Mouse (Mus musculus): Measurements from ENCODE around the gene Tcf3.

GRCm38 (mm10) chr10:80389185-80389708, 44.2 kb downstream of the Tcf3 start:
- TF ChIP-seq POLR2A (IDR thresholded peaks at IDR 0.05; ENCODE audit: insufficient read depth, low read length) (no peak), CTCF (IDR thresholded peaks at IDR 0.05; ENCODE audit: low read depth, low read length) (no peak)

Measured in ES-Bruce4 (cell line).